Mouse (Mus musculus): ENCODE results near the gene Rnf31.

DNA sequence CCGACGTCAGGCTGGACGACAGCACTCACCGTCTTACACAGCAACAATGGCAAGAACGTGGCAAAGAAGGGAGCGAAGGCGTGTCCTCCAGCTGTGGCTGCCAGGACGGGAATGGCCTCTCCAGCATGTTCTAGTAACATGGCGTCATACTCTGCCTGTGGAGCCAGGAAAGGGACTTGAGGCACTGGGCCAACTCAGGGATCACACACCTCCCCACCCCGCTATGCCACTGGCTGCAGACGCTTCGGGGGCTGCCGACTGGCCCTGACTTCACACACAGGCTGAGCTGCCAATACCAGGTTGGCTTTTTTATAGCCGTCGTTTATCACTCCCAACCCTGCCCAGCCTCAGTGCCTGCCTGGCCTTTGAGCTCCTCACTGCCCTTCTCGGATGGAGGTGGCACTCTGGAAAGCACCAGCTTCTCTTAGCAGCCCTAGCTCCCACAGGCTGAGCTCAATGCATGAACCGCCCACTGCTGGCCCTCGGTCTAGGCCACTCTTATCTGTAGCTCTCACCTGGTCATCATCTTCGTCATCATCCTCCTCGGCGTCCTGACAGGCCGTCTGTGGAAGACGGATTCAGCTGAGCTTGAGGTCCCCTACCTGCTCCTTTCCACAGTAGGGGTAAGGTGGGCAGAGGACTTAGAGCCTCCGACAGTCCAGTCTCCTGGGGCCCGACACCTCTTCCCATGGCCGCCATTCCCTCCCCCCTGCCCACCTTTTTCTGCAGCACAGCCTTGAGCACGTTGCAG, 36.7 kb downstream of the Rnf31 start:
- TF ChIP-seq EP300 (IDR thresholded peaks at IDR 0.05; ENCODE audit: insufficient read depth, low read depth, low read length) (no peak), POLR2A (IDR thresholded peaks at IDR 0.05; ENCODE audit: insufficient read depth, low read depth, low read length) (no peak), CTCF (IDR thresholded peaks at IDR 0.05) (no peak)
